Mouse (Mus musculus) ES-Bruce4 (cell line): ENCODE measurements around the gene Mbip.

Experiments
- CTCF ChIP-seq: IDR thresholded peaks from one replicate; pipeline ENCODE4 v1.8.1; 2011; ENCODE audit warnings: low read depth, low read length
- EP300 ChIP-seq: IDR thresholded peaks from 2 replicates; pipeline ENCODE4 v1.6.1; 2011; ENCODE audit warnings: low read depth, low read length; ENCODE audit not compliant: insufficient read depth

- TF ChIP-seq CTCF: no peak
- no peak for TF ChIP-seq EP300
Measured at GRCm38 (mm10) chr12:56297099-56297498, 48.6 kb downstream of the Mbip start.
